Mouse (Mus musculus) thymus, adult 18-20 months (tissue): ENCODE measurements around the gene Hoxd8.
A peak's percentile ranks its signal among the peaks of the same experiment; 100 is the strongest.

Experiments used
- DNase-seq, 2 experiments: peaks; one replicate each; pipeline ENCODE4 v3.0.0; 2022; ENCODE audit warnings: mixed read lengths in 2 of 2

Hoxd8 gene

GRCm38 (mm10) chr2:74715504-74716241 is 11.3 kb downstream of the Hoxd8 start:
- peak; percentile 41 to 47 for DNase-seq

- no peak for DNase-seq
These were observed 16.0 kb downstream of the Hoxd8 start for GRCm38 (mm10) chr2:74720384-74720783.

- DNase-seq, result no peak
These were observed 16.6 kb downstream of the Hoxd8 start for GRCm38 (mm10) chr2:74720955-74721491.

- DNase-seq, result no peak
These were observed 17.5 kb downstream of the Hoxd8 start for GRCm38 (mm10) chr2:74721882-74722281.

GRCm38 (mm10) chr2:74722949-74723348 is 18.5 kb downstream of the Hoxd8 start:
- no peak for DNase-seq

- DNase-seq, result no peak
These were observed 20.0 kb downstream of the Hoxd8 start for GRCm38 (mm10) chr2:74724244-74725015.

- DNase-seq, result no peak
These were observed 20.8 kb downstream of the Hoxd8 start for GRCm38 (mm10) chr2:74725171-74725570.

GRCm38 (mm10) chr2:74726551-74726950 is 22.1 kb downstream of the Hoxd8 start, which contains the start of gene Gm28230:
Gene Gm28230, plus strand, starts transcription at chr2:74726728.
- DNase-seq, result no peak

GRCm38 (mm10) chr2:74726973-74727639 is 22.7 kb downstream of the Hoxd8 start:
- no peak for DNase-seq

- DNase-seq, result no peak
These were observed 23.4 kb downstream of the Hoxd8 start for GRCm38 (mm10) chr2:74727640-74728302.

- no peak for DNase-seq
These were observed 23.9 kb downstream of the Hoxd8 start for GRCm38 (mm10) chr2:74728303-74728680.

GRCm38 (mm10) chr2:74730331-74730730 is 25.9 kb downstream of the Hoxd8 start:
- DNase-seq, result no peak

- no peak for DNase-seq
These were observed 26.6 kb downstream of the Hoxd8 start for GRCm38 (mm10) chr2:74731055-74731454.

GRCm38 (mm10) chr2:74731799-74732512 is 27.5 kb downstream of the Hoxd8 start:
- DNase-seq, result no peak

GRCm38 (mm10) chr2:74732513-74733316 is 28.3 kb downstream of the Hoxd8 start:
- no peak for DNase-seq

- DNase-seq, result no peak
These were observed 28.9 kb downstream of the Hoxd8 start for GRCm38 (mm10) chr2:74733317-74733661.

- no peak for DNase-seq
These were observed 29.4 kb downstream of the Hoxd8 start for GRCm38 (mm10) chr2:74733765-74734164.

- DNase-seq, result no peak
These were observed 30.0 kb downstream of the Hoxd8 start for GRCm38 (mm10) chr2:74734451-74734850.

- DNase-seq, result no peak
These were observed 30.8 kb downstream of the Hoxd8 start for GRCm38 (mm10) chr2:74734996-74735811.
